Mouse (Mus musculus) lung, postnatal 4 days (tissue): ENCODE data around the gene Ctnnbl1.

Source experiments
- DNase-seq, 2 experiments: peaks; one replicate each; pipeline ENCODE4 v3.0.0; 2021

Gene Ctnnbl1

GRCm38 (mm10) chr2:157750926-157751588 lies 13.9 kb downstream of the Ctnnbl1 start:
- peak; percentile 45 to 54 for DNase-seq

- peak; percentile 53 to 77 for DNase-seq
Observed at GRCm38 (mm10) chr2:157751589-157752373, 14.6 kb downstream of the Ctnnbl1 start.

GRCm38 (mm10) chr2:157752374-157752743 lies 15.2 kb downstream of the Ctnnbl1 start:
- DNase-seq, result no peak

GRCm38 (mm10) chr2:157755771-157756170 lies 18.6 kb downstream of the Ctnnbl1 start:
- no peak for DNase-seq

- DNase-seq, result no peak
Observed at GRCm38 (mm10) chr2:157756193-157756592, 19.0 kb downstream of the Ctnnbl1 start.

- no peak for DNase-seq
Observed at GRCm38 (mm10) chr2:157758395-157758794, 21.2 kb downstream of the Ctnnbl1 start.

- no peak for DNase-seq
Observed at GRCm38 (mm10) chr2:157759717-157760116, 22.5 kb downstream of the Ctnnbl1 start.

GRCm38 (mm10) chr2:157762903-157763302 lies 25.7 kb downstream of the Ctnnbl1 start:
- DNase-seq, result no peak

GRCm38 (mm10) chr2:157766591-157766990 lies 29.4 kb downstream of the Ctnnbl1 start:
- no peak for DNase-seq

GRCm38 (mm10) chr2:157768682-157769429 lies 31.7 kb downstream of the Ctnnbl1 start:
- peak in 1 of 2 experiments; percentile 40 for DNase-seq

- no peak for DNase-seq
Observed at GRCm38 (mm10) chr2:157770761-157771160, 33.6 kb downstream of the Ctnnbl1 start.

GRCm38 (mm10) chr2:157773661-157774060 lies 36.5 kb downstream of the Ctnnbl1 start:
- DNase-seq, result no peak

GRCm38 (mm10) chr2:157775957-157776356 lies 38.8 kb downstream of the Ctnnbl1 start:
- DNase-seq, result no peak

- no peak for DNase-seq
Observed at GRCm38 (mm10) chr2:157780956-157781355, 43.8 kb downstream of the Ctnnbl1 start.

- DNase-seq, result no peak
Observed at GRCm38 (mm10) chr2:157783152-157783551, 46.0 kb downstream of the Ctnnbl1 start.

GRCm38 (mm10) chr2:157784238-157784637 lies 47.0 kb downstream of the Ctnnbl1 start:
- DNase-seq, result no peak

GRCm38 (mm10) chr2:157784647-157785046 lies 47.4 kb downstream of the Ctnnbl1 start:
- no peak for DNase-seq

- DNase-seq, result no peak
Observed at GRCm38 (mm10) chr2:157789226-157789625, 52.0 kb downstream of the Ctnnbl1 start.

- no peak for DNase-seq
Observed at GRCm38 (mm10) chr2:157790836-157791495, 53.8 kb downstream of the Ctnnbl1 start.

GRCm38 (mm10) chr2:157791528-157792162 lies 54.4 kb downstream of the Ctnnbl1 start:
- DNase-seq, result no peak

GRCm38 (mm10) chr2:157792840-157793552 lies 55.8 kb downstream of the Ctnnbl1 start:
- DNase-seq, result no peak

GRCm38 (mm10) chr2:157793851-157794332 lies 56.7 kb downstream of the Ctnnbl1 start:
- no peak for DNase-seq
